Mouse (Mus musculus) yolk sac, embryonic 10.5 days (tissue): ENCODE data around the gene Lrrc31.

Experiments
- DNase-seq: peaks from one replicate; pipeline ENCODE4 v3.0.0-alpha.2; 2017; ENCODE audit warnings: low spot score

Gene Lrrc31

GRCm38 (mm10) chr3:30690976-30691375 lies 8.7 kb downstream of the Lrrc31 start:
- DNase-seq, result no peak

GRCm38 (mm10) chr3:30687216-30687615 lies 12.4 kb downstream of the Lrrc31 start:
- no peak for DNase-seq

- no peak for DNase-seq
These were observed 16.5 kb downstream of the Lrrc31 start for GRCm38 (mm10) chr3:30683190-30683589.

- no peak for DNase-seq
These were observed 41.2 kb downstream of the Lrrc31 start for GRCm38 (mm10) chr3:30658486-30658885.

GRCm38 (mm10) chr3:30655937-30656336 lies 43.7 kb downstream of the Lrrc31 start:
- no peak for DNase-seq

- peak; percentile 10 for DNase-seq
These were observed 49.4 kb downstream of the Lrrc31 start for GRCm38 (mm10) chr3:30650062-30650841.

GRCm38 (mm10) chr3:30648466-30648865 lies 51.2 kb downstream of the Lrrc31 start:
- DNase-seq, result no peak

GRCm38 (mm10) chr3:30647440-30648090 lies 52.1 kb downstream of the Lrrc31 start, which contains the start of gene Lrrc34:
Gene Lrrc34, minus strand, starts transcription at chr3:30647869.
- peak; percentile 69 for DNase-seq

GRCm38 (mm10) chr3:30646761-30647160 lies 52.9 kb downstream of the Lrrc31 start:
- DNase-seq, result no peak

- DNase-seq, result no peak
These were observed 55.4 kb downstream of the Lrrc31 start, which contains the start of gene Lrriq4 for GRCm38 (mm10) chr3:30644207-30644606. Gene Lrriq4, plus strand, starts transcription at chr3:30644507.

- DNase-seq, result no peak
These were observed 64.0 kb downstream of the Lrrc31 start for GRCm38 (mm10) chr3:30635629-30636028.

GRCm38 (mm10) chr3:30633681-30634080 lies 66.0 kb downstream of the Lrrc31 start:
- DNase-seq, result no peak
